26 mouse cellular contexts compared by ENCODE assay signal in the genomic region with DNA sequence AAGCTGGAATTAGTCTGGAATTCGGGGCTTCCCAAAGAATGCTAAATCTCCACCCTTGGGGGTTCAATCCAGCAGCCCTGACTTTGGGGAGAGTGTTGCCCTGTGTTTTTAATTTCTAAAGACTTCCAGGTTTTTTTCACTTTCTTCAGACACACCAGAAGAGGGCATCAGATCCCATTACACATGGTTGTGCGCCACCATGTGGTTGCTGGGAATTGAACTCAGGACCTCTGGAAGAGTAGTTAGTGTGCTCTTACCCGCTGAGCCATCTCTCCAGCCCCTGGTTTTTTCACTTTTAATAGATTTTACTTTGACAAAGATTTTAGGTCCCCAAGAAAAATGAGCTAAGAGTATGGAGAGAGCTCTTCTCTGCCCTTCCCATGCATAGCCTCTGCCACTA. TPM values are rescaled to one million over a fixed set of nuclear protein-coding genes. Genes with fewer than 3 reads are reported as not detected.
DNase-seq lines count a peak whose midpoint lies in the region; ATAC-seq and TF ChIP-seq lines count a peak whose summit lies in the region.
"Had no signal": no experiment of that assay in that cellular context is flagged by ENCODE, and none has a peak within 500 bp of the region (broad histone marks: within the 10 kb centered on the region; RNA-seq: fewer than 3 reads in every experiment).

No protein-coding gene starts in this region.

- ATAC-seq in hindbrain, postnatal 0 days, result no peak
- ATAC-seq in hindbrain, embryonic 14.5 days (ENCODE audit: low FRiP score), result no peak

- H3K4me3 ChIP-seq in hindbrain, postnatal 0 days (ENCODE audit: low read length), result no peak overlapping the region
- no peak overlapping the region for H3K4me3 ChIP-seq in hindbrain, embryonic 14.5 days (replicated peaks; ENCODE audit: low read length)
- H3K4me3 ChIP-seq in left cerebral cortex, adult 2 months, result no peak overlapping the region
- H3K4me3 ChIP-seq in CH12.LX (replicated peaks in 1 of 3; ENCODE audit: low read depth in 2 of 3, low read length in 2 of 3, poor library complexity in 1 of 3), result no peak overlapping the region
- H3K4me3 ChIP-seq in E14TG2a.4 (replicated peaks; ENCODE audit: low read length), result no peak overlapping the region
- H3K4me3 ChIP-seq: erythroblast, embryonic 14.5 days; heart, embryonic 13.5 days; limb, embryonic 13.5 days; liver, embryonic 13.5 days; lung, embryonic 15.5 days; midbrain, embryonic 12.5 days; neural tube, embryonic 13.5 days had no signal

- H3K4me1 ChIP-seq in hindbrain, postnatal 0 days (ENCODE audit: insufficient read depth, low read length), result no peaks in the 10 kb centered on the region
- no peaks in the 10 kb centered on the region for H3K4me1 ChIP-seq in hindbrain, embryonic 14.5 days (replicated peaks; ENCODE audit: control insufficient read depth, insufficient read depth, low read length)
- H3K4me1 ChIP-seq in CH12.LX (ENCODE audit: control insufficient read depth in 1 of 2, insufficient read depth in 2 of 2) (peaks cover 0 to 14% of the 10 kb centered on the region in 2 experiments; a peak in 2 of 4 replicates), E14TG2a.4 (replicated peaks; ENCODE audit: low read depth, low read length) (peaks cover 59% of the 10 kb centered on the region)
- H3K4me1 ChIP-seq: liver, embryonic 13.5 days had no signal

- no peak for TF ChIP-seq EP300 in CH12.LX (IDR thresholded peaks at IDR 0.05; ENCODE audit: low read length)

- TF ChIP-seq POLR2A in CH12.LX (IDR thresholded peaks at IDR 0.05; ENCODE audit: low read depth, low read length), result no peak

- in situ Hi-C loops in CH12.LX (cut with MboI; ENCODE audit: low pct_ligation_motif_present, low pct_unique_long_range_greater_than_20kb, low sequenced_read_pairs), result no loop called here

- no peaks in the 10 kb centered on the region for H3K9me3 ChIP-seq in hindbrain, postnatal 0 days (ENCODE audit: low read length)
- H3K9me3 ChIP-seq in hindbrain, embryonic 14.5 days (ENCODE audit: control insufficient read depth, low read length), result no peaks in the 10 kb centered on the region
- H3K9me3 ChIP-seq in CH12.LX (replicated peaks; ENCODE audit: low read length) (no peaks in the 10 kb centered on the region), E14TG2a.4 (ENCODE audit: low read length) (no peaks in the 10 kb centered on the region)
- H3K9me3 ChIP-seq: heart, embryonic 13.5 days; limb, embryonic 13.5 days; liver, embryonic 13.5 days; lung, embryonic 15.5 days; midbrain, embryonic 12.5 days; neural tube, embryonic 13.5 days had no signal

- TF ChIP-seq RAD21 in CH12.LX (IDR thresholded peaks at IDR 0.05; ENCODE audit: low read depth, low read length), result no peak; the same call in 1 of the 2 replicates

- no peaks in the 10 kb centered on the region for H3K79me2 ChIP-seq in CH12.LX (replicated peaks; ENCODE audit: control insufficient read depth, extremely low read depth, insufficient read depth, poor library complexity, severe bottlenecking)

- H3K27me3 ChIP-seq in hindbrain, postnatal 0 days (ENCODE audit: insufficient read depth, low read length), result no peaks in the 10 kb centered on the region
- H3K27me3 ChIP-seq in hindbrain, embryonic 14.5 days (ENCODE audit: control insufficient read depth, insufficient read depth, low read length), result no peaks in the 10 kb centered on the region
- H3K27me3 ChIP-seq in CH12.LX (replicated peaks) (no peaks in the 10 kb centered on the region), E14TG2a.4 (ENCODE audit: insufficient read depth, low read length) (no peaks in the 10 kb centered on the region)
- H3K27me3 ChIP-seq: heart, embryonic 13.5 days; limb, embryonic 13.5 days; lung, embryonic 15.5 days; neural tube, embryonic 13.5 days had no signal

- H3K36me3 ChIP-seq in hindbrain, postnatal 0 days (ENCODE audit: insufficient read depth, low read length), result no peaks in the 10 kb centered on the region
- no peaks in the 10 kb centered on the region for H3K36me3 ChIP-seq in hindbrain, embryonic 14.5 days (replicated peaks; ENCODE audit: control insufficient read depth, insufficient read depth)
- H3K36me3 ChIP-seq in CH12.LX (replicated peaks in 1 of 2; ENCODE audit: control insufficient read depth in 1 of 2, insufficient read depth in 1 of 2, low read length in 1 of 2), result no peaks in the 10 kb centered on the region
- H3K36me3 ChIP-seq in E14TG2a.4 (ENCODE audit: insufficient read depth, low read length), result no peaks in the 10 kb centered on the region
- H3K36me3 ChIP-seq: heart, embryonic 13.5 days; limb, embryonic 13.5 days; liver, embryonic 13.5 days; lung, embryonic 15.5 days; midbrain, embryonic 12.5 days; neural tube, embryonic 13.5 days had no signal

- intact Hi-C loops in left cerebral cortex, adult 2 months (cut with DNase I), result no loop called here

- no peak overlapping the region for H3K4me2 ChIP-seq in hindbrain, postnatal 0 days (ENCODE audit: low read depth, low read length)
- H3K4me2 ChIP-seq in hindbrain, embryonic 14.5 days (replicated peaks), result no peak overlapping the region
- no peak overlapping the region for H3K4me2 ChIP-seq in CH12.LX (ENCODE audit: insufficient read depth, low read depth, poor library complexity, severe bottlenecking)
- H3K4me2 ChIP-seq: heart, embryonic 13.5 days; limb, embryonic 13.5 days; liver, embryonic 13.5 days; lung, embryonic 15.5 days; midbrain, embryonic 12.5 days; neural tube, embryonic 13.5 days had no signal

- 76% methylated on average over 3 of the region's 3 CpGs for WGBS in hindbrain, postnatal 0 days
- WGBS in hindbrain, embryonic 14.5 days, result 82% methylated on average over 3 of the region's 3 CpGs

- H3K9ac ChIP-seq in hindbrain, postnatal 0 days (replicated peaks; ENCODE audit: low read length), result no peak overlapping the region
- no peak overlapping the region for H3K9ac ChIP-seq in hindbrain, embryonic 14.5 days
- no peak overlapping the region for H3K9ac ChIP-seq in CH12.LX (ENCODE audit: insufficient read depth, low read depth)
- H3K9ac ChIP-seq: heart, embryonic 13.5 days; limb, embryonic 13.5 days; liver, embryonic 13.5 days; lung, embryonic 15.5 days; midbrain, embryonic 12.5 days; neural tube, embryonic 13.5 days had no signal

- dilution Hi-C loops in CH12.LX (cut with MboI; ENCODE audit: extremely low pct_ligation_motif_present, extremely low pct_unique_long_range_greater_than_20kb, low sequenced_read_pairs), result no loop called here

- TF ChIP-seq CTCF in hindbrain, postnatal 0 days (IDR thresholded peaks at IDR 0.05; ENCODE audit: low read depth), result 0 out of 2 replicates have a peak, but pooled peaks have one; percentile 15
- TF ChIP-seq CTCF in left cerebral cortex, adult 2 months (IDR thresholded peaks at IDR 0.05), result peak; percentile 14
- TF ChIP-seq CTCF in CH12.LX (conservative IDR thresholded peaks at IDR 0.05 in 1 of 2, IDR thresholded peaks at IDR 0.05 in 1 of 2; ENCODE audit: low read depth in 2 of 2, low read length in 2 of 2) (peak in 1 of 2 experiments; percentile 67; a peak in 2 of 4 replicates), E14TG2a.4 (conservative IDR thresholded peaks at IDR 0.05; ENCODE audit: low read length) (peak; percentile 18; the same call in 1 of the 2 replicates)

- no peak overlapping the region for H3K27ac ChIP-seq in hindbrain, postnatal 0 days
- H3K27ac ChIP-seq in hindbrain, embryonic 14.5 days, result no peak overlapping the region
- H3K27ac ChIP-seq in left cerebral cortex, adult 2 months, result no peak overlapping the region
- H3K27ac ChIP-seq in CH12.LX (ENCODE audit: insufficient read depth, low read depth), result no peak overlapping the region
- H3K27ac ChIP-seq: heart, embryonic 13.5 days; limb, embryonic 13.5 days; liver, embryonic 13.5 days; lung, embryonic 15.5 days; midbrain, embryonic 12.5 days; neural tube, embryonic 13.5 days had no signal

- no peak for DNase-seq in hindbrain, postnatal 0 days (ENCODE audit: low spot score)
- DNase-seq in hindbrain, embryonic 14.5 days (ENCODE audit: low spot score), result no peak
- no peak for DNase-seq in left cerebral cortex, adult 2 months (ENCODE audit: extremely low spot score in 1 of 2, low spot score in 2 of 2)
- DNase-seq in left cerebral cortex, adult 8-10 months (ENCODE audit: low spot score in 2 of 2), result no peak
- no peak for DNase-seq in CH12.LX (ENCODE audit: extremely low read depth)
- no peak for DNase-seq in cerebellum, postnatal 10 days
- DNase-seq: adrenal gland, postnatal 25 days; B cell, adult 2 months; cerebellum, adult 11-12 months; cerebellum, adult 9-11 months; gastrocnemius, postnatal 36 days; kidney, adult 11 months; kidney, postnatal 10 days; layer of hippocampus, adult 9-11 months; liver, embryonic 13.5 days; lung, postnatal 36 days; right cerebral cortex, postnatal 4 days; thymus, adult 2 months; thymus, postnatal 4 days had no signal

TF ChIP-seq in CH12.LX, 34 proteins besides CTCF, POLR2A, EP300 and RAD21:
- TF ChIP-seq SIN3A (IDR thresholded peaks at IDR 0.05; ENCODE audit: low read length) (no peak), NRF1 (IDR thresholded peaks at IDR 0.05; ENCODE audit: low read depth, low read length) (no peak), USF2 (conservative IDR thresholded peaks at IDR 0.05; ENCODE audit: low read depth, low read length) (no peak), ETS1 (conservative IDR thresholded peaks at IDR 0.05; ENCODE audit: low read depth, low read length) (no peak), SMC3 (IDR thresholded peaks at IDR 0.05; ENCODE audit: low read depth, low read length) (peak; percentile 24)

RNA-seq across cellular contexts. Expression of a gene that starts 43.6 kb away (rescaled TPM):
- total RNA-seq in hindbrain, postnatal 0 days (2014; rRNA removed), result 161 and 163 TPM in 2 replicates
- 64.5 and 69.9 TPM in 2 replicates for polyA plus RNA-seq in hindbrain, postnatal 0 days (2015; fragmentation: Nextera tagmentation; extraction: Ambion mirVana)
- polyA plus RNA-seq in hindbrain, embryonic 14.5 days (2014; fragmentation: Nextera tagmentation; extraction: Ambion mirVana), result 48.4 and 52.2 TPM in 2 replicates
- total RNA-seq in left cerebral cortex, adult 2 months (2021), result 100 to 1,000 TPM; 144 to 152 TPM
- total RNA-seq in left cerebral cortex, adult 8-10 months (2022), result 100 to 1,000 TPM; 108 to 124 (median 115) TPM
- total RNA-seq in CH12.LX (2012; rRNA removed), result 13.7 and 15.6 TPM in 2 replicates
- 4.3 and 4.9 TPM in 2 replicates for total RNA-seq in CH12.LX (2014; rRNA removed)
- polyA plus RNA-seq in CH12.LX (2012; ENCODE audit: insufficient read length, low read depth), result 7.5 and 7.8 TPM in 2 replicates
